Mouse (Mus musculus) CH12.LX (cell line): ENCODE data around the gene Wnk4.

Experiments
- CHD1 ChIP-seq: IDR thresholded peaks from 2 replicates; pipeline ENCODE4 v1.6.1; 2012; ENCODE audit warnings: low read depth, low read length, improper control_type of control experiment, inconsistent platforms
- CHD2 ChIP-seq: IDR thresholded peaks from 2 replicates; pipeline ENCODE4 v1.6.1; 2011; ENCODE audit warnings: low read length, improper control_type of control experiment
- CTCF ChIP-seq, 2 experiments: IDR thresholded peaks in 1 of 2; conservative IDR thresholded peaks in 1 of 2; 2 replicates each; pipeline ENCODE4 v1.5.1; 2011 to 2012; ENCODE audit warnings: low read depth in 2 of 2, low read length in 2 of 2, improper control_type of control experiment in 1 of 2, inconsistent platforms in 1 of 2, mild to moderate bottlenecking in 1 of 2, moderate library complexity in 1 of 2
- EP300 ChIP-seq: IDR thresholded peaks from 2 replicates; pipeline ENCODE4 v1.6.1; 2011; ENCODE audit warnings: low read length, improper control_type of control experiment
- GABPA ChIP-seq: IDR thresholded peaks from 2 replicates; pipeline ENCODE4 v1.6.1; 2012; ENCODE audit warnings: low read depth, low read length, improper control_type of control experiment, inconsistent platforms; ENCODE audit not compliant: insufficient replicate concordance
- MAX ChIP-seq: IDR thresholded peaks from 2 replicates; pipeline ENCODE4 v1.6.1; 2011; ENCODE audit warnings: low read length, improper control_type of control experiment
- NRF1 ChIP-seq: IDR thresholded peaks from 2 replicates; pipeline ENCODE4 v1.6.1; 2014; ENCODE audit warnings: low read depth, mild to moderate bottlenecking, inconsistent platforms, low read length, improper control_type of control experiment, moderate library complexity
- POLR2A ChIP-seq: IDR thresholded peaks from 2 replicates; pipeline ENCODE4 v1.6.1; 2011; ENCODE audit warnings: low read depth, mild to moderate bottlenecking, improper control_type of control experiment, low read length
- TCF12 ChIP-seq: IDR thresholded peaks from 2 replicates; pipeline ENCODE4 v1.6.1; 2014; ENCODE audit warnings: low read depth, mild to moderate bottlenecking, inconsistent platforms, low read length, improper control_type of control experiment
- USF1 ChIP-seq: IDR thresholded peaks from 2 replicates; pipeline ENCODE4 v1.6.1; 2014; ENCODE audit warnings: low read depth, mild to moderate bottlenecking, inconsistent platforms, low read length, improper control_type of control experiment
- ZMIZ1 ChIP-seq: IDR thresholded peaks from 2 replicates; pipeline ENCODE4 v1.6.1; 2012; ENCODE audit warnings: low read depth, mild to moderate bottlenecking, inconsistent platforms, low read length, improper control_type of control experiment

- TF ChIP-seq TCF12 = no peak
- no peak for TF ChIP-seq EP300
- no peak for TF ChIP-seq CHD2
- no peak for TF ChIP-seq CHD1
- peak in 1 of 2 experiments; percentile 66; a peak in 2 of 4 replicates for TF ChIP-seq CTCF (conservative IDR thresholded peaks at IDR 0.05 in 1 of 2, IDR thresholded peaks at IDR 0.05 in 1 of 2; ENCODE audit: low read depth in 2 of 2, low read length in 2 of 2)
- TF ChIP-seq ZMIZ1 = no peak
- TF ChIP-seq NRF1 = no peak
- no peak for TF ChIP-seq USF1
- no peak for TF ChIP-seq POLR2A
- TF ChIP-seq MAX = no peak
- no peak for TF ChIP-seq GABPA
Observed at GRCm38 (mm10) chr11:101314567-101314966, 54.2 kb downstream of the Wnk4 start.
